In genomic region chr11:104289199-104290031, GRCm38 (mm10) we compare ENCODE assay signal across 8 mouse cellular contexts. TPM values are rescaled to one million over a fixed set of nuclear protein-coding genes. Genes with fewer than 3 reads are reported as not detected.
DNase-seq lines count a peak whose midpoint lies in the region; ATAC-seq and TF ChIP-seq lines count a peak whose summit lies in the region.

No protein-coding gene starts in this region.

- H3K9ac ChIP-seq in limb, embryonic 12.5 days (replicated peaks): no peak overlapping the region
- no peak overlapping the region for H3K9ac ChIP-seq in midbrain, embryonic 13.5 days (replicated peaks)

- peaks cover 8% of the 10 kb centered on the region for H3K4me1 ChIP-seq in kidney, adult 2 months (ENCODE audit: control insufficient read depth, insufficient read depth, low read length)
- peaks cover 9% of the 10 kb centered on the region; the same call in 1 of the 2 replicates for H3K4me1 ChIP-seq in limb, embryonic 12.5 days (replicated peaks)
- peaks cover 16% of the 10 kb centered on the region for H3K4me1 ChIP-seq in midbrain, embryonic 13.5 days (replicated peaks)

- peak; percentile 60 for DNase-seq in urinary bladder, postnatal 25 days (ENCODE audit: low spot score)
- DNase-seq in urinary bladder, postnatal 10 days (ENCODE audit: low spot score): no peak
- peak; percentile 86 for DNase-seq in embryo, embryonic 9.5 days (ENCODE audit: extremely low spot score)
- peak; percentile 32 to 40 for DNase-seq in gastrocnemius, postnatal 36 days
- peak; percentile 73 for DNase-seq in kidney, adult 2 months
- DNase-seq in spleen, postnatal 10 days (ENCODE audit: low spot score in 2 of 2): peak; percentile 64 to 76

- no peaks in the 10 kb centered on the region for H3K9me3 ChIP-seq in limb, embryonic 12.5 days
- no peaks in the 10 kb centered on the region for H3K9me3 ChIP-seq in midbrain, embryonic 13.5 days

- 22% methylated on average over 13 of the region's 13 CpGs for WGBS in kidney, adult 2 months
- 15% methylated on average over 13 of the region's 13 CpGs for WGBS in limb, embryonic 12.5 days
- WGBS in midbrain, embryonic 13.5 days: 17% methylated on average over 13 of the region's 13 CpGs

- peak overlapping the region; percentile 29; the same call in 1 of the 2 replicates for H3K27ac ChIP-seq in kidney, adult 2 months (ENCODE audit: insufficient read depth, low read depth, low read length)
- peak overlapping the region; percentile 62 for H3K27ac ChIP-seq in limb, embryonic 12.5 days
- H3K27ac ChIP-seq in midbrain, embryonic 13.5 days: peak overlapping the region; percentile 72

- no peak for TF ChIP-seq POLR2A in kidney, adult 2 months (IDR thresholded peaks at IDR 0.05; ENCODE audit: low read depth, low read length)

- peak; percentile 66 for TF ChIP-seq CTCF in kidney, adult 2 months (conservative IDR thresholded peaks at IDR 0.05; ENCODE audit: insufficient read depth, insufficient read length, low read depth, low read length)

- H3K4me3 ChIP-seq in kidney, adult 2 months (ENCODE audit: insufficient read depth, low read depth, low read length): no peak overlapping the region
- H3K4me3 ChIP-seq in limb, embryonic 12.5 days (replicated peaks): no peak overlapping the region
- no peak overlapping the region for H3K4me3 ChIP-seq in midbrain, embryonic 13.5 days (replicated peaks)

- no peaks in the 10 kb centered on the region for H3K27me3 ChIP-seq in kidney, adult 2 months (replicated peaks; ENCODE audit: control insufficient read depth, insufficient read depth, low read length)
- no peaks in the 10 kb centered on the region for H3K27me3 ChIP-seq in limb, embryonic 12.5 days
- H3K27me3 ChIP-seq in midbrain, embryonic 13.5 days: no peaks in the 10 kb centered on the region

- intact Hi-C loops in gastrocnemius, postnatal 36 days (cut with DNase I): no loop called here

- no peaks in the 10 kb centered on the region for H3K36me3 ChIP-seq in kidney, adult 2 months (ENCODE audit: control insufficient read depth, insufficient read depth, low read length)
- no peaks in the 10 kb centered on the region for H3K36me3 ChIP-seq in limb, embryonic 12.5 days
- peaks cover 57% of the 10 kb centered on the region for H3K36me3 ChIP-seq in midbrain, embryonic 13.5 days

- H3K4me2 ChIP-seq in limb, embryonic 12.5 days: peak overlapping the region; percentile 5; the same call in 1 of the 2 replicates
- H3K4me2 ChIP-seq in midbrain, embryonic 13.5 days (replicated peaks): no peak overlapping the region

- ATAC-seq in limb, embryonic 12.5 days (ENCODE audit: insufficient number of reproducible peaks, insufficient read depth, low FRiP score, low TSS enrichment, low read depth): peak; percentile 68
- peak; percentile 65 for ATAC-seq in midbrain, embryonic 13.5 days

RNA-seq across cellular contexts. Expression of gene Mapt, which starts 58.2 kb away (rescaled TPM):
- total RNA-seq in gastrocnemius, postnatal 36 days (2021): 10 to 100 TPM; 54.1 to 59.5 TPM
- polyA plus RNA-seq in kidney, adult 2 months (2012; rRNA removed): 49.8 and 53.4 TPM in 2 replicates
- 1.5 and 3.0 TPM in 2 replicates for polyA plus RNA-seq in limb, embryonic 12.5 days (2016; fragmentation: Nextera tagmentation; extraction: Ambion mirVana)
- 537 and 610 TPM in 2 replicates for polyA plus RNA-seq in midbrain, embryonic 13.5 days (2015; fragmentation: Nextera tagmentation; extraction: Ambion mirVana)

Comparison
In these comparisons a context has a peak if more than half of its experiments do, and no peak if none do; other contexts are left out.
1. RNA of gene Mapt, which starts 58.2 kb away (polyA plus RNA-seq): 537 to 610 TPM in midbrain, embryonic 13.5 days and 49.8 to 53.4 TPM in kidney, adult 2 months; 1.5 to 3.0 TPM in limb, embryonic 12.5 days; every median in the first group is over 10 times any median in the second.
2. Peak in every context shown above with its lines, with median percentiles within 50 percentile points of each other: H3K27ac ChIP-seq.